Mouse (Mus musculus) intestine, embryonic 15.5 days (tissue): ENCODE results near the gene Yipf2. TPM values are rescaled to one million over a fixed set of nuclear protein-coding genes. Genes with fewer than 3 reads are reported as not detected.

Experiments used
- ATAC-seq: fragments of 200-750 bp; cut with Nextera tagmentation; 2 replicates; pipeline ENCODE4 v1.8.0; 2017; ENCODE audit warnings: moderate TSS enrichment, moderate library complexity
- H3K27ac ChIP-seq: fragments of 300-500 bp; sonication (generic); 2 replicates; pipeline ENCODE4 v1.5.1; 2015; ENCODE audit warnings: mild to moderate bottlenecking, inconsistent platforms
- H3K27me3 ChIP-seq: fragments of 300-500 bp; sonication (generic); replicated peaks from 2 replicates; pipeline ENCODE4 v1.6.1; 2015; ENCODE audit warnings: inconsistent platforms
- H3K36me3 ChIP-seq: fragments of 300-500 bp; sonication (generic); 2 replicates; pipeline ENCODE4 v1.6.1; 2015; ENCODE audit warnings: inconsistent platforms
- H3K4me1 ChIP-seq: fragments of 300-500 bp; sonication (generic); replicated peaks from 2 replicates; pipeline ENCODE4 v1.6.1; 2015; ENCODE audit warnings: inconsistent platforms
- H3K4me2 ChIP-seq: fragments of 300-500 bp; sonication (generic); replicated peaks from 2 replicates; pipeline ENCODE4 v1.6.1; 2015; ENCODE audit warnings: mild to moderate bottlenecking, inconsistent platforms
- H3K4me3 ChIP-seq: fragments of 300-500 bp; sonication (generic); replicated peaks from 2 replicates; pipeline ENCODE4 v1.5.1; 2015; ENCODE audit warnings: inconsistent platforms
- H3K9ac ChIP-seq: fragments of 300-500 bp; sonication (generic); 2 replicates; pipeline ENCODE4 v1.6.1; 2015; ENCODE audit warnings: inconsistent platforms
- H3K9me3 ChIP-seq: fragments of 300-500 bp; sonication (generic); 2 replicates; pipeline ENCODE4 v1.6.1; 2016; ENCODE audit warnings: inconsistent platforms
- WGBS: fragments of 180-500 bp; shearing (Covaris S2); methylation state at CpG from one replicate; pipeline ENCODE4 v1.1.7; 2015; 5-methylcytosine and 5-hydroxymethylcytosine counted together
- polyA plus RNA-seq: library from polyadenylated mRNA; unstranded; fragments of >200 nt; fragmentation: Nextera tagmentation; extraction: Ambion mirVana; gene quantifications from 2 replicates; pipeline ENCODE4 v1.2.1, GENCODE M21; 2015

The Yipf2 gene
- polyA plus RNA-seq, 1 experiment from 2014 or later: 25.2 TPM

DNA sequence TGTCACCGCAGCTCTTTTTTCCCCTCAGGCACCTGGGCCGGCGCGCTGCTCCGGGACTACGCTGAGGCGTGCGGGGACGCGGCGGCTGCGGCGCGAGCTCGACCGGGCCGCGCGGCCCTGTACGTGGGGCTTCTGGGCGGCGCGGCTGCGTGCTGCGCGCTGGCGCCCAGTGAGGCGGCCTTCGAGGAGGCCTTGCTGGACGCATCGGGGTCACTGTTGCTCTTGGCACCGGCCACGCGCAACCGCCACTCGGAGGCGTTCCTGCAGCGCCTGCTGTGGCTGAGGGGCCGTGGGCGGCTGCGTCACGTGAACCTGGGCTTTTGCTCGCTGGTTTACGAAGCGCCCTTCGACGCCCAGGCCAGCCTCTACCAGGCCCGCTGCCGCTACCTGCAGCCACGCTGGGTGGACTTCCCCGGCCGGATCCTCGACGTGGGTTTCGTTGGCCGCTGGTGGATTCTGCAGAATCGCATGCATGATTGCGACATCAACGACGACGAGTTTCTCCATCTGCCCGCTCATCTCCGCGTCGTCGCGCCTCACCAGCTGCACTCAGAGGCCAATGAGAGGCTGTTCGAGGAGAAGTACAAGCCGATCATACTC, 594 bp upstream of the Yipf2 start:
- Histone ChIP-seq H3K9ac (peak overlapping the region; percentile 71), H3K27me3 (no peaks in the 10 kb centered on the region), H3K4me3 (peak overlapping the region; percentile 72), H3K27ac (peak overlapping the region; percentile 77), H3K4me2 (peak overlapping the region; percentile 90), H3K36me3 (peaks cover 18% of the 10 kb centered on the region; the same call in 1 of the 2 replicates), H3K9me3 (no peaks in the 10 kb centered on the region), H3K4me1 (peaks cover 18% of the 10 kb centered on the region)
- WGBS: under 1% methylated on average over 69 of the region's 69 CpGs
- peak; percentile 75 for ATAC-seq

DNA sequence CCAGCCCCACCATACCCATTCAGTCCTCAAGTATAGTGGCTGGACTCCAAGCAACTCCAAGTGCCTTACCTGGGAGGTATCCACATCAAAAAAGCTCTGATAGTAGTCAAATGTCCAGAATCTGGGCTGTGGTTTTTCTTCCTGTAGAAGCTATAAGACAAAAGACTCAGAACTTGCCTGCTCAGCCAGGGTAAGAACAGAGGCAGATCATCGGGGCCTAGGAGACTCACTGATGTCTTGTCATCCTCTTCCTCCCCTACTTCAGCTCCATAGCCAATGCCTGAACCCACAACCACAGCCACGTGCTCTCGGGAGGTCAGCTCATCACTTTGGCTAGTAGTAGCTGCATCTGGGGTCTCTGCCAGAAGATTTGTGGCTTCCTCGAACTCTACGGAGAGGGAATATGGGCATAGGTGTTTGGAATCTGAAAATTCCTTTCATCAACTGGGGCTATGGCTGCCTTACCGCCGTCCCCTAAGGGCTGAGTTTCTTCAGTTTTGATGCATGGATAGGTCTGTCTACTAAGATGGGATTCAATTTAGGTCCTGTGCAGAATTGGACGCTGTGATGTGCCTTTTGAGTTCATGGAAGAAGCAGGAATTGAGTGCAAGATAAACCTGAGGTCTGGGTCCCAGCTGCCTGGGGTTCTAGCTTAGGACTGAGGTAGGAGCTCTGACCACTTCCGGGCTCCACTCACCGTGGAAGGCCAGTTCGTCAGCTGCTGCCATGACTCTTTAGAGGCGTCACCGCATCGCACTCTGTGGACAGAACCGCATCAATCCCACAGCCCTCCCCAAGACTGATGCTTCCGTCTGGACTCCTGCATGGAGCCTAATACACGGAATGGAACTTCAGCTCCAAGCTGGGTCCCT, 561 bp downstream of the Yipf2 start:
- Histone ChIP-seq H3K9ac (peak overlapping the region; percentile 61), H3K4me1 (peaks cover 18% of the 10 kb centered on the region), H3K36me3 (peaks cover 29% of the 10 kb centered on the region), H3K27me3 (no peaks in the 10 kb centered on the region), H3K4me3 (peak overlapping the region; percentile 72), H3K9me3 (no peaks in the 10 kb centered on the region), H3K27ac (peak overlapping the region; percentile 52; the same call in 1 of the 2 replicates), H3K4me2 (peak overlapping the region; percentile 81)
- peak; percentile 79 for ATAC-seq
- 18% methylated on average over 17 of the region's 17 CpGs for WGBS

DNA sequence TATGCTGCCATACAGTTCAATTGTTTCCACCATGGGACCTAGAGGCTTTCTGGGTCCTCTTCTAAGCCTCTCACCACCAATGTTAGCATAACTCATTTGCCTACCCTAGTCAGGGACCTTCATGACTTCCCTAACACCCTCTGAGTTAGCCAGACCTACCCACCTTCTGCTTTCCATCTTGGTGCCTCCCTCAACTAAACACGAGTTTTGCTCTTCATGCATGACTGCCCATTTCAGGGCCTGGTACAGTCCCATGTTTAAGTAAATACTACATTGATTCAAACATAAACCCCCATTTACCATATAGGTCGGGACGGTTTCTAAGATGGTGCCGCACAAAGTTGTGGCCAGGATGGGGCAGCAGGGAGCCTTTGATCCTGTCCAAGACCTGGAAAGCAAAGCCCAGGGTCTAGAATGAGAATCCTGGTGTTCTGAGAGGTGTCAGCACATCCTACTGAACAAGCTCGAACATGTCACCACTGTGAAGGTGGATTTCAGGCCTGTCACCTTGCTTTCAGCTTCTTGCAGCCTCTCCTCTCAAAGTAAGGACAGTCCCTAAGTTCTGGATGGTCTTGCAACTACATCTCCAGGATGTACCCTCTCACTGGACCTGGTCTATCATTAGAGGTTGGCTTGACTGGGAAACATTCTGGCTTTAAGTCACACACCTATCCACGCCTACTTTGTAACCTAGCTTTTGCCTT, 1.3 kb downstream of the Yipf2 start:
- Histone ChIP-seq H3K27me3 (no peaks in the 10 kb centered on the region), H3K9ac (no peak overlapping the region), H3K36me3 (peaks cover 32% of the 10 kb centered on the region), H3K9me3 (no peaks in the 10 kb centered on the region), H3K4me2 (peak overlapping the region; percentile 81), H3K4me3 (peak overlapping the region; percentile 72; the same call in 1 of the 2 replicates), H3K4me1 (peaks cover 18% of the 10 kb centered on the region), H3K27ac (no peak overlapping the region)
- WGBS: 83% methylated on average over 6 of the region's 6 CpGs
- ATAC-seq: no peak

DNA sequence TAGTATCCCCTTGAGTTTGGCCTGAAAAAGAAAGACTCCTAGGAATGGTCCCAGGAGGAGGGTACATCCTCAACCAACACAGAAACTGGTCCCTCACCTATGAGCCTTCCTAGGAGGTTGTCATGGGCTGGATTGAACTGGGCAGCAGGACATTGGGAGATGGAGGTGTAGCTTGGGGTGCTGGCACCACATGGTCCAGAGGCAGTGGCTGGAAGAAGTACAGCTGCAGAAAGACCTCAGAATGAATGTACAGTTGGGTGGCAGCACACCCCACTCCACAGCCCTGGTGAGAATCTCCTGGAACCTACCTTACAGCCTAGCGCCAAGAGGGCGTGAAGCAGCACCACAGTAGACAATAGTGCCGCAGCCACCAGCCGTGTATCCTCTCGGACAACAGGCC, 3.1 kb downstream of the Yipf2 start:
- H3K9ac ChIP-seq: no peak overlapping the region
- H3K27me3 ChIP-seq: no peaks in the 10 kb centered on the region
- no peak overlapping the region for H3K4me2 ChIP-seq
- 91% methylated on average over 5 of the region's 5 CpGs for WGBS
- H3K4me1 ChIP-seq: peaks cover 18% of the 10 kb centered on the region
- H3K27ac ChIP-seq: no peak overlapping the region
- no peak for ATAC-seq
- no peaks in the 10 kb centered on the region for H3K9me3 ChIP-seq
- peaks cover 44% of the 10 kb centered on the region for H3K36me3 ChIP-seq
- no peak overlapping the region for H3K4me3 ChIP-seq

DNA sequence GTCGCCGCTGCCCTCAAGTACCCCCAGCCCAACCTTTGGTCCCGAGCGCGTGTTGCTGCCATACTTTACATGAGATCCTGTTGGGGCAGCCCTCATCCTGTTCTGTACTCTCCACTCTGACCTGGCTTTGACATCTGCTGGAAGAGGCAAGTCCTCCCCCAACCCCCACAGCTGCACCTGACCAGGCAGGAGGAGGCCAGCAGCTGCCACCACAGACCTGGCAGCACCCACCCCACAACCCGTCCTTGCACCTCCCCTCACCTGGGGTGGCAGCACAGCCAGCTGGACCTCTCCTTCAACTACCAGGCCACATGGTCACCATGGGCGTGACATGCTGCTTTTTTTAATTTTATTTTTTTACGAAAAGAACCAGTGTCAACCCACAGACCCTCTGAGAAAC, 4.3 kb downstream of the Yipf2 start:
- 85% methylated on average over 8 of the region's 8 CpGs for WGBS
- Histone ChIP-seq H3K4me2 (no peak overlapping the region), H3K27me3 (no peaks in the 10 kb centered on the region), H3K4me3 (no peak overlapping the region), H3K9ac (no peak overlapping the region), H3K27ac (no peak overlapping the region), H3K4me1 (peaks cover 9% of the 10 kb centered on the region), H3K9me3 (no peaks in the 10 kb centered on the region), H3K36me3 (peaks cover 48% of the 10 kb centered on the region)
- ATAC-seq: no peak

DNA sequence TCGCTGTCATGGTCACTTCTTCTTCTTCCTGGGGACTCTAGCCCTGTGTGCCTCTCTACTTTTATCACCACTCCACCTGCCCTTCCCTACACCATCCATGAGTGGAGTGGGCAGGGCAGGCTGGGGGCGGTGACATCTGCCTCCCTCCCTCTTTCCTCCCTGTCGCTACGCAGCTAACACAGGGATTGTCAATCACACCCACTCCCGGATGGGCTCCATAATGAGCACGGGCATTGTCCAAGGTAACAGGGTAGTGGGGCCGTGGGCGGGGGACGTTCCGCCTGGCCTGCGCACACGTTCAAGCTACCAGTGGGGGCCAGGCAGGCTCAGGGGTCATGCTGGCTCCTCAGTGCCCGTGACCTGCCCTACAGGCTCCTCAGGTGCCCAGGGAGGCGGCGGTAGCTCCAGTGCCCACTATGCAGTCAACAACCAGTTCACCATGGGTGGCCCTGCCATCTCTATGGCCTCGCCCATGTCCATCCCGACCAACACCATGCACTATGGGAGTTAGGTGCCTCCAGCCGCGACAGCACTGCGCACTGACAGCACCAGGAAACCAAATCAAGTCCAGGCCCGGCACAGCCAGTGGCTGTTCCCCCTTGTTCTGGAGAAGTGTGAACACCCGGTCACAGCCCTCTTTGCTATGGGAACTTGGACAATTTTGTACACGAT, 4.8 kb downstream of the Yipf2 start:
- no peak overlapping the region for H3K9ac ChIP-seq
- no peaks in the 10 kb centered on the region for H3K27me3 ChIP-seq
- 84% methylated on average over 23 of the region's 23 CpGs for WGBS
- H3K4me3 ChIP-seq: no peak overlapping the region
- H3K9me3 ChIP-seq: no peaks in the 10 kb centered on the region
- peaks cover 9% of the 10 kb centered on the region for H3K4me1 ChIP-seq
- peaks cover 54% of the 10 kb centered on the region for H3K36me3 ChIP-seq
- no peak overlapping the region for H3K27ac ChIP-seq
- no peak overlapping the region for H3K4me2 ChIP-seq
- ATAC-seq: no peak

DNA sequence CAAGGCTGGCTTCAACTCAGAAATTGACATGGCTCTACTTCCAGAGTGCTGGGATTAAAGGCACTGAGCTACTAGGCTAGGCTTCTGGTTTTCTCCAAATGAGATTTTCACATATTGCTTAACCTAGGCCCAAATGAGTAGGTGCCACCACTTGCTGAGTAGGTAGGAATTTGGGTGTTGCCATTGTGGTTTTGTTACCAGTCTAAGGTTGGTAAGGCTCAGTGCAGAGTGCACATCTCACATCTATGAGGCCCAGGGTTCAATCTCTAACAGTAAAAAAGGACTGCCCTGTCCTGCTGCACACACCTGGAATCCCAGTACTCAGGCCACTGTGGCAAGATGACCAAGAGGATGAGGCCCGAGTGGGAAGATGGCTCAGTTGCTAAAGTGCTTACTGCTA, 7.2 kb downstream of the Yipf2 start:
- H3K4me1 ChIP-seq: no peaks in the 10 kb centered on the region
- H3K9me3 ChIP-seq: no peaks in the 10 kb centered on the region
- WGBS: 84% methylated on average over 1 of the region's 1 CpGs
- no peaks in the 10 kb centered on the region for H3K27me3 ChIP-seq
- ATAC-seq: no peak
- no peak overlapping the region for H3K4me3 ChIP-seq
- H3K36me3 ChIP-seq: peaks cover 68% of the 10 kb centered on the region
- no peak overlapping the region for H3K27ac ChIP-seq
- H3K9ac ChIP-seq: no peak overlapping the region
- H3K4me2 ChIP-seq: no peak overlapping the region

DNA sequence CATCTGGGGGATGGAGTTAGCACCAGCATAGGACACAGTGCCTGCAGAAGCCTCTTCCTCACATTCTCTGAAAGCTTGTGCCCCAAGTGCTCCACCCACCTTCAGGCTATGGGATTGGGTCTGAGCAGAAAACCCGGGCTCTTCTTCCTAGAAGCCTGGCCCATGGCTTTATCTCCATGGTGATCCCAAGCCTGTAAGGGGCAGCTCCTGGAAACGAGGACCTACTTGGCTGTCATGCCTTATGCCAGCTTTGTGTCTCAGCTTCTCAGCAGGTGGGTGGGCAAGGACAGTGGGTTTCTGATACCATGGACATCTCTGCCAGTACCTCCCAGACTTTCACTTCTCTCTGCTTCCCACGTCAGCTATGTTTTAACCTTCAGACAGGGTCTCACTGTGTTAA, 14.4 kb downstream of the Yipf2 start:
- Histone ChIP-seq H3K4me2 (no peak overlapping the region), H3K4me1 (no peaks in the 10 kb centered on the region), H3K9ac (no peak overlapping the region), H3K27ac (no peak overlapping the region), H3K4me3 (no peak overlapping the region), H3K36me3 (peaks cover 46% of the 10 kb centered on the region), H3K9me3 (no peaks in the 10 kb centered on the region), H3K27me3 (no peaks in the 10 kb centered on the region)
- ATAC-seq: no peak
- WGBS: 81% methylated on average over 3 of the region's 3 CpGs

DNA sequence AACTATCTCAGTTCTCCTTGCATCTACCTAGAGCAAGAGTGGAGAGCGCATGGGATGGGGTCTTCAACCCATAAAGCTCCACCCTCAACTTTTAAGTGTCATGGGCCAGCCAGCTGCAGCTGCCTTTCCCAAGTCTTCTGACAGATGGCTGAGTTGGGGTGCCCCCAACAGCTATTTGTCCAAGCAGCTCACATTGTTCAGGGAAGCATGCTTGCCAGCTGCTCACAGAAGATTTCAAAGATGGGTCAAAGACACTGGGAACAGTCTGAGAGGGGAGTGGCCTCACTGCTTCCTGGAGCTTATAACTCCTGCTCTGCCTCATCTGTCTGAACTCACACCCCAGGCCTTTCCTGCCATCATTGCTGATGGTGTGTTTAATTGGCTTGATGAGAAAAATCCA, 16.3 kb downstream of the Yipf2 start:
- H3K4me2 ChIP-seq: no peak overlapping the region
- H3K9ac ChIP-seq: no peak overlapping the region
- no peak for ATAC-seq
- no peak overlapping the region for H3K4me3 ChIP-seq
- no peaks in the 10 kb centered on the region for H3K4me1 ChIP-seq
- no peaks in the 10 kb centered on the region for H3K9me3 ChIP-seq
- H3K27ac ChIP-seq: no peak overlapping the region
- 96% methylated on average over 1 of the region's 1 CpGs for WGBS
- peaks cover 37% of the 10 kb centered on the region for H3K36me3 ChIP-seq
- no peaks in the 10 kb centered on the region for H3K27me3 ChIP-seq

DNA sequence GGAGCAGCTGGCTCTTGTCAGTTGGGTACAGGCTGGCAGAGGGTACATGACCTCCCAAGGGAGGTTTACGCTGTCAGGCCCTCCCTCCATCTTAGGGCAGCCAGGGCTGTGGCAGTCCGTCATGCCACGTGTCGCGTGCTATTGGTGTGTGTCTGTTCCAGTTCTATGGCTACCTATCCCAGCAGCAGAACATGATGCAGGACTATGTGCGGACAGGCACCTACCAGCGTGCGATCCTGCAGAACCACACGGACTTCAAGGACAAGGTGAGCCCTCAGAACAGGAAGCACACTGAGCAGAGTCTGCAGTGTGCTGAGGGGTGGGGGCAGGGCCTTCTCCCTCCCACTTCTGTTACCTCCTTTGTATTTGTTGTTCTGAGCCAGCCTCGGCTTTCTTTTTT, 17.4 kb downstream of the Yipf2 start:
- H3K9ac ChIP-seq: no peak overlapping the region
- no peak overlapping the region for H3K27ac ChIP-seq
- H3K4me2 ChIP-seq: no peak overlapping the region
- WGBS: 92% methylated on average over 10 of the region's 10 CpGs
- H3K36me3 ChIP-seq: peaks cover 36% of the 10 kb centered on the region
- no peak overlapping the region for H3K4me3 ChIP-seq
- no peaks in the 10 kb centered on the region for H3K9me3 ChIP-seq
- ATAC-seq: 0 out of 2 replicates have a peak, but pooled peaks have one; percentile 43
- no peaks in the 10 kb centered on the region for H3K4me1 ChIP-seq
- H3K27me3 ChIP-seq: no peaks in the 10 kb centered on the region

DNA sequence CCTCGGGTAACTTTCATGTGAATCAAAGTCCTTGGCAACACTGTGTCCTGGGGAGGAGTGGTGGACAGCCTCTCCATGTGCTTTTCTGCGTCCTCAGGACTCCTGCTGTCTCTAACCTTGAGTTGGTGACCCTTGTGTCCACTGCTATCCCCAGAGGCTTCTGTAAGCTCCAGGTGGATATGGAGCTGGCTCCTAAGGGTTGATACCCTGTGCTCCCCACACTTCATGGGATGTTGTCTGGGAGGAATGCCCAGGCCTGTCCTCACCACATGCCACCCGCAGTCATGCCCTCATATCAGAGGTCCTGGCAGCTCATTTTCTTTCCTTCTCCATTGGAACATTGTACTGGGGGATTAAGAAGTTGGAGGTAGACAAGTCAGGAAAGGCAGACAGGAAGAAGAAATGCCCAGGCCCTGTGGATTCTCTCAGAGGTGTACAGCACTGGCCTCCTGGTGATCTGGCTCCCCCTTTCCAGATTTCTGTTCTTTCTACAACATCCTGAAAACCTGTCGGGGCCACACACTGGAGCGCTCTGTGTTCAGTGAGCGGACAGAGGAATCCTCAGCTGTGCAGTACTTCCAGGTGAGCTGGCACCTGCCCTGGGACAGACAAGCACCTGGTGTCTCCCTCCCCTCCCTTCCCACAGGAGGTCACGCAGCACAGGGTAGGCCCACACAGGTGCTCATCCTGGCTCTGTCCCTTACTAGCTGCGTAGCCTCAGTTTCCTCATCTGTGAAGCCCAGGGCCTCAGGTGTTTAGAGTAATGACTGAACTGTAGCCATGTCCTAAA, 18.4 kb downstream of the Yipf2 start:
- ATAC-seq: no peak
- H3K9me3 ChIP-seq: no peaks in the 10 kb centered on the region
- no peaks in the 10 kb centered on the region for H3K4me1 ChIP-seq
- peaks cover 37% of the 10 kb centered on the region for H3K36me3 ChIP-seq
- no peak overlapping the region for H3K9ac ChIP-seq
- H3K27me3 ChIP-seq: no peaks in the 10 kb centered on the region
- no peak overlapping the region for H3K4me3 ChIP-seq
- 94% methylated on average over 8 of the region's 8 CpGs for WGBS
- no peak overlapping the region for H3K27ac ChIP-seq
- no peak overlapping the region for H3K4me2 ChIP-seq
